Mouse (Mus musculus) gonadal fat pad, adult 2 months (tissue): ENCODE measurements around the gene Tsen2. TPM values are rescaled to one million over a fixed set of nuclear protein-coding genes. Genes with fewer than 3 reads are reported as not detected.

Experiments used
- DNase-seq: peaks from one replicate; pipeline ENCODE4 v3.0.0-alpha.2; 2012; ENCODE audit warnings: low read depth
- polyA plus RNA-seq: library from polyadenylated mRNA; depleted of rRNA; stranded (reverse); fragments of >200 nt; gene quantifications from 2 replicates; pipeline ENCODE4 v1.2.3, GENCODE M21; 2012

Gene Tsen2
- polyA plus RNA-seq, 1 experiment, result 3.7 TPM

GRCm38 (mm10) chr6:115541676-115542275, 2.7 kb upstream of the Tsen2 start:
- DNase-seq, result no peak

- DNase-seq, result no peak
Measured at GRCm38 (mm10) chr6:115542341-115542740, 2.1 kb upstream of the Tsen2 start.

GRCm38 (mm10) chr6:115546276-115546675, 1.8 kb downstream of the Tsen2 start:
- no peak for DNase-seq

GRCm38 (mm10) chr6:115555485-115555884, 11.0 kb downstream of the Tsen2 start:
- DNase-seq, result no peak

- DNase-seq, result no peak
Measured at GRCm38 (mm10) chr6:115558176-115558575, 13.7 kb downstream of the Tsen2 start.

GRCm38 (mm10) chr6:115559651-115560632, 15.5 kb downstream of the Tsen2 start:
- no peak for DNase-seq

GRCm38 (mm10) chr6:115565479-115566045, 21.1 kb downstream of the Tsen2 start:
- no peak for DNase-seq

GRCm38 (mm10) chr6:115574171-115574570, 29.7 kb downstream of the Tsen2 start:
- DNase-seq, result peak; percentile 24

- no peak for DNase-seq
Measured at GRCm38 (mm10) chr6:115577407-115577806, 32.9 kb downstream of the Tsen2 start.

GRCm38 (mm10) chr6:115577941-115578340, 33.5 kb downstream of the Tsen2 start:
- DNase-seq, result no peak

GRCm38 (mm10) chr6:115580810-115581209, 36.3 kb downstream of the Tsen2 start:
- no peak for DNase-seq

- DNase-seq, result no peak
Measured at GRCm38 (mm10) chr6:115582328-115583115, 38.1 kb downstream of the Tsen2 start.

GRCm38 (mm10) chr6:115583430-115584125, 39.1 kb downstream of the Tsen2 start:
- no peak for DNase-seq

GRCm38 (mm10) chr6:115584176-115584575, 39.7 kb downstream of the Tsen2 start:
- no peak for DNase-seq

GRCm38 (mm10) chr6:115586321-115586720, 41.9 kb downstream of the Tsen2 start:
- DNase-seq, result no peak

- no peak for DNase-seq
Measured at GRCm38 (mm10) chr6:115591692-115592359, 47.4 kb downstream of the Tsen2 start.

GRCm38 (mm10) chr6:115592458-115592857, 48.0 kb downstream of the Tsen2 start, which contains the start of gene Mkrn2os:
Gene Mkrn2os (minus strand): TSS chr6:115592576.
- DNase-seq, result no peak

- no peak for DNase-seq
Measured at GRCm38 (mm10) chr6:115593252-115593651, 48.8 kb downstream of the Tsen2 start.

GRCm38 (mm10) chr6:115594463-115594862, 50.0 kb downstream of the Tsen2 start:
- DNase-seq, result no peak

- no peak for DNase-seq
Measured at GRCm38 (mm10) chr6:115595667-115596066, 51.2 kb downstream of the Tsen2 start.

GRCm38 (mm10) chr6:115601322-115601714, 56.9 kb downstream of the Tsen2 start:
- no peak for DNase-seq
